Mouse (Mus musculus) hindbrain, embryonic 12.5 days (tissue): ENCODE measurements around the gene Perp. TPM values are rescaled to one million over a fixed set of nuclear protein-coding genes. Genes with fewer than 3 reads are reported as not detected.

Source experiments
- polyA plus RNA-seq: library from polyadenylated mRNA; unstranded; fragments of >200 nt; fragmentation: Nextera tagmentation; extraction: Ambion mirVana; gene quantifications from 2 replicates; pipeline ENCODE4 v1.2.1, GENCODE M21; 2016

Perp gene
- polyA plus RNA-seq, 1 experiment from 2014 or later: 11.8 TPM

Other genes starting within 250 kb of the Perp start
- gene Arfgef3, start 101.1 kb upstream of the Perp start, polyA plus RNA-seq: 2.7 and 2.8 TPM in 2 replicates
- gene Gm4922, start 58.2 kb upstream of the Perp start, polyA plus RNA-seq: 0.16 and 0.25 TPM in 2 replicates
- gene Tnfaip3, start 170.6 kb downstream of the Perp start, polyA plus RNA-seq: 2.0 and 2.9 TPM in 2 replicates